Mouse (Mus musculus): Measurements from ENCODE around the gene Sft2d2.

Gene Sft2d2

GRCm38 (mm10) chr1:165190571-165191273 lies 3.5 kb downstream of the Sft2d2 start:
- DNase-seq (ENCODE audit: low spot score), result no peak

GRCm38 (mm10) chr1:165190068-165190467 lies 4.2 kb downstream of the Sft2d2 start:
- DNase-seq (ENCODE audit: low spot score), result no peak

GRCm38 (mm10) chr1:165188806-165189580 lies 5.2 kb downstream of the Sft2d2 start:
- no peak for DNase-seq (ENCODE audit: low spot score)

DNA sequence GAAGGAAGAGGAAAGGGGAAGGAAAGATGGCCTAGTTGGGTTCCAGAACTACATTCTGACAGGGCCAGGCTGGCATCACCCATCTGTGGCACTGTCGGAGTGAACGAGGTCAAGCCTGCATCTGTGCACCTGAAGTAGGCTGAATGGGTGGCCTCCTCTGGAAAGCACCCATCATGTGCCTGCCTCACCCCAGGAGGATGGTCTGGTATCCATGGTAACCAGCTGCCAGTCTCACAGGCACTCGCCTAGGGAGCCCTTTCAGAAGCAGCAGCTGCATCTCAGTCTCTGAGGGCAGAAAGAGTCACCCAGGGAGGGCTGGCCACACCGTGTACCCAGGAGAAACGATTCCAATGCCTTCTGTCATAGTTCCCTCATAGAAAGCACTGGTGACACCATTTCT lies 6.9 kb downstream of the Sft2d2 start:
- DNase-seq (ENCODE audit: low spot score), result peak; percentile 36

DNA sequence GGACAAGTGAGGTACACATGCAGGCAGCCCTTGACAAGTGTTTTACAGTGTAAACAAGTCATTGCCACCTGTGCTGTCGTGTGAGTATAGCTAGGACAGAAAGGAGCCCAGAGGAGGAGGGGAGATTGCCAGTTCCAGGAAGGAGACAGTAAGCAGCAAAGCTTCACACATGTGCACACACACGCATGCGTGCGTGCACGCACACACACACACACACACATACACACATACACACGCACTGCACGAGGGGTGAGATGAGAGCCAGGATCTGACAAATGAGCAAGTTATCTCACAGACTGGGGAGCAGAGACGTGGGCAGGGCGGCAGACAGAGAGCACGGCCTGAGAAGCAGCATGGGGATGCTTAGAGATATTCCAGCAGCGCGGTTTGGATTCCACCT lies 7.7 kb downstream of the Sft2d2 start:
- DNase-seq (ENCODE audit: low spot score), result no peak

DNA sequence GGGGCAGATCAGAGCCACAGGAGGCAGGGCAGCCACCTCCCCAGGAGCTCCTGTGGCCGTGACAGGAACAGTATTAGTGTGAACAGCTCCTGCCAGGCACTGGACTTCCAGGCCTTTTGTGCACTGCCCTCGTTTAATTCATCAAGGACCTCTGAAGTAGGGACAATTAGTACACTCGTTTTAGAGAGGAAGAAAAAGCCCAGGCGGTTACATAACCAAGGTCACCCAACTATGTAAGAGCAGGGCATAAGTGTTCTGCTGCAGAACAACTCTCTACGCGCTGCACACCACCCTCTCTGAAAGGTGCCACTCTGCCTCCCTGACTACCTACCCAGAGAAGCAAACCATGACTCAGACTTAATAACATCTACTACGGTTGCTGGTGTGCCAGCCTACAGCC lies 9.1 kb downstream of the Sft2d2 start:
- no peak for DNase-seq (ENCODE audit: low spot score)

- DNase-seq (ENCODE audit: low spot score), result no peak
Observed at GRCm38 (mm10) chr1:165184178-165184577, 10.1 kb downstream of the Sft2d2 start.

GRCm38 (mm10) chr1:165183400-165183799 lies 10.8 kb downstream of the Sft2d2 start:
- DNase-seq (ENCODE audit: low spot score), result no peak

- no peak for DNase-seq (ENCODE audit: low spot score)
Observed at GRCm38 (mm10) chr1:165179321-165179720, 14.9 kb downstream of the Sft2d2 start.

DNA sequence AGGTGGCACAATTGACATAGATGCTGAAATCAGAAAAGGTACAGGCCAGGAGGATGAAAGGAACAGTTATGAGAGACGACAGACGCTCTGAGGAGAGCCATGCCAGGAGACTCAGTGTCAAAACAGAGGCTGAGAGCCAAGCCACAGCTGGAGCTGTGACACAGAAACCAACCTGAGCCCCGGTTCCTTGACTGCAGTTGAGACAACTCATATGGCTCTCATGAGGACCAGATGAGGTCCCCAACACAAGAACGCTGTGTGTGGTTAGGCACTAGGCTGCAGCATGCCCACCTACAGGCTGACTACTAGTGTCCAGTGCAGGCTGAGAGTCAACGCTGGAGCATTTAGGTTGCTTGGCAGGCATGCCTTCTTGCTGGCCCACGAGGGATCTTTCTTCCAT lies 16.2 kb downstream of the Sft2d2 start:
- DNase-seq (ENCODE audit: low spot score), result no peak

GRCm38 (mm10) chr1:165174059-165174616 lies 20.1 kb downstream of the Sft2d2 start:
- no peak for DNase-seq (ENCODE audit: low spot score)

DNA sequence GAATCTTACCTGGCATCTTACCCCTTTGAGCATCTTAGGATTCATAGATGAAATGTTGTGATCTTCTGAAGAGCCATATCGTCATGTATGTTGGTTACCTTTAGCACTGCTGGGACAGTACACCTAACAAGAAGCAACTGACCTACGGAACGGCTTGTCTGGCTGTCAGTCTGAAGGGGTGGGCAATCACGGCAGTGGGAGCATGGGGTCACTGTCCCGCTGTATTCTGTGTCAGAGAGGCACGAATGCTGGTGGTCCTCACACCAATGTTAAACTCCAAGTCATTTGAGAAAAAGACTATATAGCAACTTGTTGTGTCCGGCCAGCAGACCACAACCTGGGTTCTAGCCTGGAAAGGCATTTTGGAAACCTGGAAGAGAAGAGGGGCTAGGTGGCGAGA lies 23.0 kb downstream of the Sft2d2 start:
- no peak for DNase-seq (ENCODE audit: low spot score)

GRCm38 (mm10) chr1:165170157-165170556 lies 24.1 kb downstream of the Sft2d2 start:
- DNase-seq (ENCODE audit: low spot score), result no peak

- DNase-seq (ENCODE audit: low spot score), result no peak
Observed at GRCm38 (mm10) chr1:165169462-165169861, 24.8 kb downstream of the Sft2d2 start.

GRCm38 (mm10) chr1:165164920-165165319 lies 29.3 kb downstream of the Sft2d2 start:
- no peak for DNase-seq (ENCODE audit: low spot score)

DNA sequence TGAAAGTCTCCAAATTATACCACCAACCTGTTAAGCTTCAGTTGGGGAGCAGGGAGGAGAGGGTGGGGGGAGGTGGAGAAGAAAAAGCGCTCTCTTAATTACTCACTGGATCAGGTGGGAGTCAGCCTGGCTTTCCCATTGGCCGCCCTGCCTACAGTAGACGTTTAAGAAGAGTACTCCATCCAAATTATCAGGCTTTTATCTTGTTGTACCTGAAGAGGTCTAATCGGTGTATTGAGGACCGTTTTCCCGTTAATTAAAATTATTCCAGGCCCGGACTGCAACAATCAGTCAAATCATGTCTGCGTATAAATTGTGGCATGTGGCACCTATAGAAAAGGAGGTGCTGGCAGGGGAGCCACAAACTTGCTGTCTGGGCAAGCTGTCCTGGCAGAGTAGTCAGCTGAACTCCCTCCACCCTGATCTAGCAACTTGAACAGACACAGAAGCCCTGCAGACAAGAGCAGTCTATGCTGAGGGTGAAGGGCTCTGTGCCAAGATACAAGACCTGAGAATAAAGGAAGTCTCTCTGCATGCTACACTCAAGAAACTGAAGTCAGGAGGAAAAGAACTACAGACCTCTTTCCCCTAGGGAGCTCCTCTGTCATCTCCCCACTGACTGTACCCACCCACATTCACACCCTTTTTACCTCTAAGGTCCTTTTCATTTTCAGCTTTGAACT lies 33.4 kb downstream of the Sft2d2 start, which contains the start of gene Tbx19:
TSS of gene Tbx19 (minus strand) at position 51 of the 683 bp plus-strand sequence.
- no peak for DNase-seq (ENCODE audit: low spot score)

- DNase-seq (ENCODE audit: low spot score), result no peak
Observed at GRCm38 (mm10) chr1:165158841-165159240, 35.4 kb downstream of the Sft2d2 start.

DNA sequence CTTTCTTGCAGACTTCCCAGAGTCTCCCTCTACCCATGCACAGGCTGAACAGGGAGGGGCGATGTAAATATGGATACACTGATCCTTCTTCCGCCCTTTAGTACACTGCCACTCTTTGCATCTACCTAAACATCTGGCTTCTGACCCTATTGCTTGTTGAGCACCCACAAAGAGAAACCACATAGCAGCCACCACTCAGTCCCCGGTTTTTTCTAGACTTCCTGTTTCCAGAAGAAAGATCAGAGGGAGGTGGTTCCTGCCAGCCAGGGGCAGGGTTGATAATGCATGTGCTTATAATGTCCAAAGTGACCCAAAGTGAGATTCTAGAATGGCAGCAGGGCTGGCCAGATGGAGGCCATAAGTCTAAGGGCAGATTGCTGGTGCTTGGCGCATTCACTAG lies 40.1 kb downstream of the Sft2d2 start:
- DNase-seq (ENCODE audit: low spot score), result no peak

DNA sequence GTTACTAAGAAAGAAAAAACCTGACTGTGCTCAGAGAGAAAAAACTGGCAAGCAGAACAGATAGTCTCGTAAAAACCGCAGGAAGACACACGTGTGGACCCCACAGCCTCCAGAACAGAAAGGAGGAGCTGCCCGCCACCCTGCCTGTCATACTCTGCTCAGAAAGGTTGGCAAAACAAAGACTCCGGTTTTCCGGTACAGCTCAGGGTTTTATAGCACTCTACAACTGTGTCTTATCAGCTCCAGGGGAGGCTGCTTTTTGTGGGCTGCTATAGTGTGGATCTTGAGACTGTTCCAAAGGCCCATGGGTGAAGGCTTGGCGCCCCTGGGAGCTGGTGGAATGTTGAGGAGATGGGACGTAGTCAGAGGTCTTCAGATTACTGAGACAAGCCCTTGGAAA lies 43.0 kb downstream of the Sft2d2 start:
- no peak for DNase-seq (ENCODE audit: low spot score)

GRCm38 (mm10) chr1:165142343-165142916 lies 51.8 kb downstream of the Sft2d2 start:
- no peak for DNase-seq (ENCODE audit: low spot score)

DNA sequence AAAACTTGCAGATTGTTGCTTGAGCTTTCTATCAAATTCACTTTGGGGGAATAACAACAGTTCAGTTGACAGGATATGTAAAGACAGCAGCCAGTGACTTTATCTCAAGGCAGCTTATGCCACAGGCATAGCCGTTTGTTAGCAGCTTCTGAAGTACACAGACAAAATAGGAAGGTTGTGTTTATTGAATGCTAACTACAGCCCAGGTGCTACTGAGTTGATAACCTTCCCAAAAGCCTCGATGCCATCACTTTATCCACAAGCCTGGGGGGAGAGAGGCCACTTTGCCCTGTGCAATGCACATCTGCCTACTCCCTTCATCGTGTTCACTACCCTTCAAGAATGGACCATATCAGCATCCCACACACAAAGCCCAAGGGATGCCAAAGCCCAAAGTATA lies 54.0 kb downstream of the Sft2d2 start:
- no peak for DNase-seq (ENCODE audit: low spot score)

DNA sequence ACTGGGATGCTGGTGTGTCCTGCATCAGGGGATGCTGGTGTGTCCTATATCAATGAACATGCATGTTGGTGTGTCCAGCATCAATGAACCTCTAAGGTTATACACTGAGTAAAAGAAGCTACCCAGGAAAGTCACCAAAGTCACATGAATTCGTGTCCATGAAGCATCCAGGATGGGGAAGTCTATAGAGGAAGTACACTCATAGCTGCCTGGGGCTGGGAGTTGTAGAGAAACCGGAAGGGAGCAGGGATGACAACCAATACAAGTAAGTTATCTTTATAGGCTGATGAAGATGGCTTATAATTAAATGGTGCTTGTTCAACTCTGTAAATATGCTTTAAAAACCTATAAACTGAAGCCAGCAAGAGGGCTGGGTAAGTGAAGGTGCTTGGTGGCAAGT lies 60.4 kb downstream of the Sft2d2 start:
- no peak for DNase-seq (ENCODE audit: low spot score)

Measured in retina, embryonic 14.5 days (tissue).